Mouse (Mus musculus) kidney, adult 2 months (tissue): ENCODE results near the gene Six2.

Source experiments
- CTCF ChIP-seq: fragments of 200-500 bp; conservative IDR thresholded peaks from 2 replicates; pipeline ENCODE4 v1.5.1; 2011; ENCODE audit warnings: low read depth, mild to moderate bottlenecking, control low read depth, low read length, moderate library complexity, mixed read lengths; ENCODE audit not compliant: insufficient read depth, insufficient read length
- POLR2A ChIP-seq: fragments of 200-500 bp; IDR thresholded peaks from one replicate; pipeline ENCODE4 v1.6.1; 2011; ENCODE audit warnings: low read depth, low read length, control low read depth

GRCm38 (mm10) chr17:85737090-85737780 is 49.2 kb upstream of the Six2 start:
- TF ChIP-seq CTCF (no peak), POLR2A (no peak)
